Mouse (Mus musculus): Measurements from ENCODE around the gene Lhfp. TPM values are rescaled to one million over a fixed set of nuclear protein-coding genes. Genes with fewer than 3 reads are reported as not detected.

Gene Lhfp
- polyA plus RNA-seq, 1 experiment from 2014 or later = 53.6 TPM

Other genes starting within 250 kb of the Lhfp start
- 43.8 and 45.4 TPM in 2 replicates for gene Cog6, start 24.3 kb upstream of the Lhfp start, polyA plus RNA-seq (2015; fragmentation: Nextera tagmentation; extraction: Ambion mirVana)

All from neural tube, embryonic 15.5 days (tissue).